Mouse (Mus musculus) gastrocnemius, postnatal 14 days (tissue): Measurements from ENCODE around the gene Cfap70. TPM values are rescaled to one million over a fixed set of nuclear protein-coding genes. Genes with fewer than 3 reads are reported as not detected.

Experiments used
- DNase-seq: peaks from one replicate; pipeline ENCODE4 v3.0.0; 2021; ENCODE audit warnings: mixed read lengths
- intact Hi-C: fragments of 180-260 bp; cut with DNase I; formaldehyde crosslinking; loops from one replicate; pipeline ENCODE4 v1.15.1; 2025; ENCODE audit warnings: low total_unique reads
- total RNA-seq, 2 experiments: library from RNA; stranded (reverse); gene quantifications; 2 replicates each; pipeline ENCODE4 v1.2.3; 2021

Cfap70 gene
- total RNA-seq, 2 experiments from 2014 or later: 0.09 to 0.16 TPM

- intact Hi-C loops: no loop called here
Observed at GRCm38 (mm10) chr14:20429833-20430232, 22.2 kb downstream of the Cfap70 start.

GRCm38 (mm10) chr14:20428593-20428992 lies 23.4 kb downstream of the Cfap70 start:
- intact Hi-C loops: no loop called here
- DNase-seq: no peak

More at GRCm38 (mm10) chr14:20429833-20430232, 22.2 kb downstream of the Cfap70 start:
- DNase-seq: no peak

GRCm38 (mm10) chr14:20423046-20423445 lies 29.0 kb downstream of the Cfap70 start:
- DNase-seq: no peak
- intact Hi-C loops: no loop called here

GRCm38 (mm10) chr14:20422257-20422656 lies 29.8 kb downstream of the Cfap70 start:
- no peak for DNase-seq
- intact Hi-C loops: no loop called here

- intact Hi-C loops: no loop called here
- DNase-seq: no peak
Observed at GRCm38 (mm10) chr14:20400071-20400470, 52.0 kb downstream of the Cfap70 start.

- DNase-seq: peak; percentile 22
- intact Hi-C loops: no loop called here
Observed at GRCm38 (mm10) chr14:20398864-20399263, 53.2 kb downstream of the Cfap70 start.

- intact Hi-C loops: no loop called here
- no peak for DNase-seq
Observed at GRCm38 (mm10) chr14:20397220-20397619, 54.8 kb downstream of the Cfap70 start.

GRCm38 (mm10) chr14:20393205-20393913 lies 58.7 kb downstream of the Cfap70 start, which contains the start of gene Mrps16:
TSS of gene Mrps16 (minus strand) at chr14:20393634.
- intact Hi-C loops: no loop called here
- peak; percentile 96 for DNase-seq

- no peak for DNase-seq
- intact Hi-C loops: no loop called here
Observed at GRCm38 (mm10) chr14:20392326-20392725, 59.7 kb downstream of the Cfap70 start.

GRCm38 (mm10) chr14:20389446-20390079 lies 62.5 kb downstream of the Cfap70 start:
- DNase-seq: no peak
- intact Hi-C loops: no loop called here

- intact Hi-C loops: no loop called here
Observed at GRCm38 (mm10) chr14:20388441-20389129, 63.4 kb downstream of the Cfap70 start, which contains the start of gene Dnajc9. TSS of gene Dnajc9 (minus strand) at chr14:20388910.

GRCm38 (mm10) chr14:20379753-20380430 lies 72.1 kb downstream of the Cfap70 start:
- no peak for DNase-seq
- intact Hi-C loops: no loop called here

More at GRCm38 (mm10) chr14:20388441-20389129, 63.4 kb downstream of the Cfap70 start, which contains the start of gene Dnajc9:
- DNase-seq: peak; percentile 95

GRCm38 (mm10) chr14:20379087-20379640 lies 72.9 kb downstream of the Cfap70 start:
- intact Hi-C loops: no loop called here
- DNase-seq: no peak

- peak; percentile 28 for DNase-seq
- intact Hi-C loops: no loop called here
Observed at GRCm38 (mm10) chr14:20378313-20379061, 73.5 kb downstream of the Cfap70 start.

- no peak for DNase-seq
- intact Hi-C loops: no loop called here
Observed at GRCm38 (mm10) chr14:20377112-20377521, 74.9 kb downstream of the Cfap70 start.

- DNase-seq: no peak
- intact Hi-C loops: no loop called here
Observed at GRCm38 (mm10) chr14:20371854-20372253, 80.2 kb downstream of the Cfap70 start.

- no peak for DNase-seq
- intact Hi-C loops: no loop called here
Observed at GRCm38 (mm10) chr14:20370798-20371197, 81.2 kb downstream of the Cfap70 start.

GRCm38 (mm10) chr14:20368271-20368670 lies 83.8 kb downstream of the Cfap70 start:
- intact Hi-C loops: no loop called here
- no peak for DNase-seq

- intact Hi-C loops: no loop called here
- DNase-seq: no peak
Observed at GRCm38 (mm10) chr14:20363230-20363629, 88.8 kb downstream of the Cfap70 start.
